Mouse (Mus musculus) midbrain, embryonic 11.5 days (tissue): ENCODE measurements around the gene Tmem106a. TPM values are rescaled to one million over a fixed set of nuclear protein-coding genes. Genes with fewer than 3 reads are reported as not detected.
"Not testable (repeated sequence)": the region's sequence is repeated elsewhere in the genome, so short reads cannot be mapped to it uniquely, and the experiment has no call there.

ENCODE experiments used
- ATAC-seq: fragments of 200-750 bp; cut with Nextera tagmentation; 2 replicates; pipeline ENCODE4 v1.8.0; 2017; ENCODE audit warnings: moderate TSS enrichment, moderate library complexity; ENCODE audit not compliant: low FRiP score
- DNase-seq: peaks from one replicate; pipeline ENCODE4 v3.0.0; 2015; ENCODE audit warnings: low spot score; ENCODE audit errors: missing footprints
- H3K27ac ChIP-seq: fragments of 300-500 bp; sonication (generic); 2 replicates; pipeline ENCODE4 v1.5.1; 2014; ENCODE audit warnings: low read depth, low read length
- H3K27me3 ChIP-seq: fragments of 300-500 bp; sonication (generic); 2 replicates; pipeline ENCODE4 v1.6.1; 2014; ENCODE audit warnings: mild to moderate bottlenecking, low read length, moderate library complexity, mixed read lengths; ENCODE audit not compliant: control insufficient read depth, insufficient read depth
- H3K36me3 ChIP-seq: fragments of 300-500 bp; sonication (generic); 2 replicates; pipeline ENCODE4 v1.6.1; 2014; ENCODE audit warnings: mild to moderate bottlenecking, low read length, moderate library complexity, mixed read lengths; ENCODE audit not compliant: control insufficient read depth, insufficient read depth
- H3K4me1 ChIP-seq: fragments of 300-500 bp; sonication (generic); 2 replicates; pipeline ENCODE4 v1.6.1; 2014; ENCODE audit warnings: low read length; ENCODE audit not compliant: control insufficient read depth, insufficient read depth
- H3K4me2 ChIP-seq: fragments of 300-500 bp; sonication (generic); 2 replicates; pipeline ENCODE4 v1.6.1; 2014; ENCODE audit warnings: mild to moderate bottlenecking, moderate library complexity
- H3K4me3 ChIP-seq: fragments of 300-500 bp; sonication (generic); 2 replicates; pipeline ENCODE4 v1.5.1; 2014; ENCODE audit warnings: low read depth, low read length
- H3K9ac ChIP-seq: fragments of 300-500 bp; sonication (generic); 2 replicates; pipeline ENCODE4 v1.6.1; 2014; ENCODE audit warnings: low read length
- H3K9me3 ChIP-seq: fragments of 300-500 bp; sonication (generic); 2 replicates; pipeline ENCODE4 v1.6.1; 2016; ENCODE audit warnings: low read length; ENCODE audit not compliant: control insufficient read depth
- WGBS: fragments of 180-500 bp; shearing (Covaris S2); extraction: QIAGEN DNeasy Blood & Tissue Kit; methylation state at CpG from one replicate; pipeline ENCODE4 v1.1.7; 2014; 5-methylcytosine and 5-hydroxymethylcytosine counted together
- polyA plus RNA-seq: library from polyadenylated mRNA; unstranded; fragments of >200 nt; fragmentation: Nextera tagmentation; extraction: Ambion mirVana; gene quantifications from 2 replicates; pipeline ENCODE4 v1.2.1, GENCODE M21; 2014

Tmem106a gene
- polyA plus RNA-seq, 1 experiment from 2014 or later = 2.6 TPM

- no peak overlapping the region for H3K4me3 ChIP-seq
- no peak overlapping the region for H3K4me2 ChIP-seq
- H3K9me3 ChIP-seq = no peaks in the 10 kb centered on the region
- ATAC-seq = no peak
- peaks cover 14% of the 10 kb centered on the region for H3K4me1 ChIP-seq
- WGBS = 91% methylated on average over 2 of the region's 2 CpGs
- no peak overlapping the region for H3K9ac ChIP-seq
- H3K27ac ChIP-seq = no peak overlapping the region
- no peaks in the 10 kb centered on the region for H3K27me3 ChIP-seq
- no peak for DNase-seq
- 0 out of 2 replicates have a peak, but pooled peaks cover 5% of the 10 kb centered on the region for H3K36me3 ChIP-seq
Measured at GRCm38 (mm10) chr11:101556954-101557353, 25.1 kb upstream of the Tmem106a start.

- H3K4me3 ChIP-seq = no peak overlapping the region
- DNase-seq = peak; percentile 92
- no peaks in the 10 kb centered on the region for H3K9me3 ChIP-seq
- ATAC-seq = no peak
- no peaks in the 10 kb centered on the region for H3K27me3 ChIP-seq
- no peak overlapping the region for H3K9ac ChIP-seq
- no peak overlapping the region for H3K4me2 ChIP-seq
- 40% methylated on average over 5 of the region's 5 CpGs for WGBS
- peaks cover 23% of the 10 kb centered on the region for H3K36me3 ChIP-seq
- no peak overlapping the region for H3K27ac ChIP-seq
- H3K4me1 ChIP-seq = no peaks in the 10 kb centered on the region
Measured at GRCm38 (mm10) chr11:101562391-101562790, 19.7 kb upstream of the Tmem106a start.

DNA sequence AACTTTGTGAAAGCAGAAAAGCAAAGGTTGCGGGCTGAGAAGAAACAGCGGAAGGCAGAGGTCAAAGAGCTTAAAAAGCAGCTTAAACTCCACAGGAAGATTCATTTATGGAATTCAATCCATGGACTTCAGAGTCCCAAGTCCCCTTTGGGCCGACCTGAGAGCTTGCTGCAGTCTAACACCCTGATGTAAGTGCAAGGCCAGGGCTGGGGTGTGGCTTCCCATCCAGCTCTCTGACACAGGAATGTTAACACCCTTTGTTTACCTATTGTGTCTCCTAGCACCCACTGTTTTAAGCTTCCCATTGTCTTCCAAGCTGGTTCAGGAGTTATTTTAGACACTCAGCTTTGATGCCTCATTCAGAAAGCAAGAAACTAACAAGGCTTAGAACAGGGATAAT, 13.6 kb upstream of the Tmem106a start:
- 72% methylated on average over 3 of the region's 3 CpGs for WGBS
- ATAC-seq = no peak

DNA sequence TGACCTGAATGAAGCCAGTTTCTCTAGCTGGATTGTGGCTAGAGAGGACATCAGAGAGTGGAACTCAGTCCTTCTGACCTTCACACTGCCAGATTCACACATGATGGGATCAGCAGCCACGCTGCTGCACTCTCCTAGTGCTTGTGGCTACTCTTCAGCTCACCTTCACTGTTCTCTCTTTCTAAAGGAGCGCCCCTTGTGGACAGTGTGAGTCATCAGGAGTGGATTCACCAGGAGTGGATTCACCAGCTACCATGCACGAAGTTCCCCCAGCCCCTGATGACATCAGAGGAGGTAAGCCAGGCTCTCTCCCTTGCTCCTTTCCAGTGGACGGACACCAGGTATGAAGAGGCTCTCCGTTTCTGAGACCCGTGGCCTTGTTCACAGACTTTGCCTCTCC, 5.9 kb upstream of the Tmem106a start:
- no peak overlapping the region for H3K4me3 ChIP-seq
- peaks cover 38% of the 10 kb centered on the region for H3K36me3 ChIP-seq
- peak; percentile 81 for DNase-seq

More for the DNA sequence above, 13.6 kb upstream of the Tmem106a start:
- Histone ChIP-seq H3K4me1 (no peaks in the 10 kb centered on the region), H3K27ac (no peak overlapping the region), H3K9ac (no peak overlapping the region), H3K9me3 (no peaks in the 10 kb centered on the region), H3K4me2 (no peak overlapping the region), H3K27me3 (no peaks in the 10 kb centered on the region), H3K4me3 (no peak overlapping the region), H3K36me3 (peaks cover 56% of the 10 kb centered on the region)
- DNase-seq = no peak

DNA sequence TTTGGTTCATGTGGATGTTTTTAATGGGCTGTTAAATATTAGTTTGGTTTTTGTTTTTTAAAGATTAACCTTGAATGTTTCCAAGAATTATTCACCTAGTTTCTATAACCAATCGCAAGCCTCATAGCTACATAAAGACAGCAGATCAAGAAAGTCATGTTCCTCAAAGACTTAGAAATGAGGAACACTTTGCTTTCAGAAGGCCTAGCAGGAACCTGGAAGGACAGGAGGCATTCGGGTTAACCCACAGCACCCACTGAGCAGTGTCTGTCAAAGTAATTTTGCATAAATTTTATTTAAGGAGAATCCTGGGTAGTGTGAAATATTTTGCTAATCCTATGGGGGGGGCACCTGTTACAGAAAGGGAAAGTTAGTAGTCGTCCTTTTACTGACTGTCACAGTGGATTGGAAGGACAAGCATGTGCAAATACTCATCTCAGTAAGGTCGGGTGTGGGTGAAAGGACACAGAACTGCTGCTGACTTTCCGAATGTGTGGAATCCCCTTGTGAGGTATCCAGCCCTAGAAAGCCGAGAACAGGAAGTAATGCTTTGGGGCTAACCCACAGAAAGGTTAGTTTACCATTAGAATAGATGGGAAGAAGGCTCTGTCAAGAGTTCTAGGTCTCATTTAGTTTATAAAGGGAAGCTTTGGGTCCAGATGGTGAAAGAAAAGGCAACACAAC, 819 bp upstream of the Tmem106a start:
- ATAC-seq = no peak
- Histone ChIP-seq H3K36me3 (peaks cover 17% of the 10 kb centered on the region), H3K4me1 (peaks cover 8% of the 10 kb centered on the region; the same call in 1 of the 2 replicates), H3K4me3 (no peak overlapping the region), H3K9me3 (no peaks in the 10 kb centered on the region), H3K4me2 (no peak overlapping the region), H3K27me3 (no peaks in the 10 kb centered on the region), H3K9ac (no peak overlapping the region), H3K27ac (no peak overlapping the region)
- DNase-seq = no peak
- WGBS = 71% methylated on average over 6 of the region's 6 CpGs

More for the DNA sequence above, 5.9 kb upstream of the Tmem106a start:
- no peaks in the 10 kb centered on the region for H3K27me3 ChIP-seq
- H3K4me2 ChIP-seq = no peak overlapping the region
- no peak for ATAC-seq
- H3K27ac ChIP-seq = no peak overlapping the region
- no peaks in the 10 kb centered on the region for H3K4me1 ChIP-seq
- H3K9ac ChIP-seq = no peak overlapping the region
- no peaks in the 10 kb centered on the region for H3K9me3 ChIP-seq
- 72% methylated on average over 6 of the region's 6 CpGs for WGBS

DNA sequence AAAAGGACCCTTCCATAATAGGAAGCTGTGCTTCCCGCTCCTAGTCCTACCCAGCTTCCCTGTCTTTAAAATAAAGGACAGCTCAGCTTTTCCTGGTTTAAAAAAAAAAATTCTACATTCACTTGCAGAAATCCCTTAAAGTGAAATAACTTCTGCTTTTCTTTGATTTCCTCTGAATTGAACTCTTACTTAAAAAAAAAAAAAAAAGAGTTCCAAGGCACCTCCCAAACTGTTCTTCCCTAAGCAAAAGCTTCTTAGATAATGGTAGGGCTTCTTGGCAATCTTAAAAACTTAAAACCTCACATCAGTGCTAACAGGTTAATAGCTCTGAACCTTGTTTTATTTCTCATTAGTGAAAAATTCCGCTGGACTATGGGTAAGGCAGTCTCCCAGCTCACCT, 1.2 kb downstream of the Tmem106a start:
- whole genome bisulfite sequencing = 85% methylated on average over 2 of the region's 2 CpGs
- Histone ChIP-seq H3K4me1 (peaks cover 8% of the 10 kb centered on the region; the same call in 1 of the 2 replicates), H3K4me3 (no peak overlapping the region), H3K9ac (no peak overlapping the region), H3K9me3 (no peaks in the 10 kb centered on the region), H3K27ac (no peak overlapping the region), H3K36me3 (peaks cover 5% of the 10 kb centered on the region), H3K4me2 (no peak overlapping the region), H3K27me3 (no peaks in the 10 kb centered on the region)
- DNase-seq = no peak
- ATAC-seq = no peak

DNA sequence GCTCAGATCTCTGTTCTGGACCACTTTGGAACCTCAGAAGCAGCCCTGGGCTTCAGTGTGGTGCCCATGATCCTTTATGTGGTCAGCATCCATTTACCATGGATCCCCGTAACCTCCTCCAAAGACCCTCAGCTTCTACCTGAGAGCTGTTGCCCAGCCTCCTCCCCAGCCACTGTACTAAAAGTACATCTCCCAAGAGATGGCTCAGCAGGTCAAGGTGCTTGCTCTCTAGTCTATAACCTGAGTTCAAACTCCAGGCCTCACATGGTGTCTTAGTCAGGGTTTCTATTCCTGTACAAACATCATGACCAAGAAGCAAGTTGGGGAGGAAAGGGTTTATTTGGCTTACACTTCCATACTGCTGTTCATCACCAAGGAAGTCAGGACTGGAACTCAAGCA, 3.0 kb downstream of the Tmem106a start:
- WGBS = 100% methylated on average over 1 of the region's 1 CpGs
- H3K27ac ChIP-seq = not testable (repeated sequence)

GRCm38 (mm10) chr11:101585805-101586204, 3.8 kb downstream of the Tmem106a start:
- Histone ChIP-seq H3K27ac (no peak overlapping the region), H3K9ac (no peak overlapping the region), H3K27me3 (no peaks in the 10 kb centered on the region), H3K36me3 (peaks cover under 1% of the 10 kb centered on the region; the same call in 1 of the 2 replicates), H3K4me3 (no peak overlapping the region), H3K9me3 (no peaks in the 10 kb centered on the region), H3K4me1 (peaks cover 8% of the 10 kb centered on the region; the same call in 1 of the 2 replicates), H3K4me2 (no peak overlapping the region)
- no peak for ATAC-seq
- no peak for DNase-seq
- WGBS = 84% methylated on average over 4 of the region's 4 CpGs

More for the DNA sequence above, 3.0 kb downstream of the Tmem106a start:
- H3K9me3 ChIP-seq, ATAC-seq, H3K9ac ChIP-seq, H3K27me3 ChIP-seq, H3K4me2 ChIP-seq, H3K4me1 ChIP-seq, DNase-seq, H3K36me3 ChIP-seq, H3K4me3 ChIP-seq: not testable (repeated sequence)

DNA sequence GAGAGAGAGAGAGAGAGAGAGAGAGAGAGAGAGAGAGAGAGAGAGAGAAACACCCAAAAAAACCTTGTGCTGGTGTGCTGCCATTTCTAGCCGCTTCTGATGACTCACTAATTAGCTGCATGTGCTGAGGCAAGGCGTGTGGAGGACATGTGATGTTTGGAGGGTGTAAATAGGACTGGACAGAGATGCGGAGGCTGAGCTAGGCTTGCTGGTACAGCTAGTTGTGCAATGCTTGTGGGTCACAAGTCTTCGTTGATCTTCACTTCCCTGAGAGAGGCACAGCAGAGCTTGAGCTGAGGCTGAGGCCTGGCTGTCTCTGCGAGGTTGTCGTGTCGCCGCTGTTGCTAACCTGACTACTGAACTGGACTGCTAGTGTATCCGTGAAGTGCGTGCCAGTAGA, 5.6 kb downstream of the Tmem106a start:
- Histone ChIP-seq H3K4me2 (no peak overlapping the region), H3K36me3 (no peaks in the 10 kb centered on the region), H3K4me3 (no peak overlapping the region), H3K27me3 (no peaks in the 10 kb centered on the region), H3K27ac (no peak overlapping the region), H3K9ac (no peak overlapping the region), H3K9me3 (no peaks in the 10 kb centered on the region), H3K4me1 (no peaks in the 10 kb centered on the region)
- DNase-seq = no peak
- WGBS = 88% methylated on average over 10 of the region's 10 CpGs
- ATAC-seq = no peak
